Mouse (Mus musculus): ENCODE measurements around the gene Glrx5.

Gene Glrx5

DNA sequence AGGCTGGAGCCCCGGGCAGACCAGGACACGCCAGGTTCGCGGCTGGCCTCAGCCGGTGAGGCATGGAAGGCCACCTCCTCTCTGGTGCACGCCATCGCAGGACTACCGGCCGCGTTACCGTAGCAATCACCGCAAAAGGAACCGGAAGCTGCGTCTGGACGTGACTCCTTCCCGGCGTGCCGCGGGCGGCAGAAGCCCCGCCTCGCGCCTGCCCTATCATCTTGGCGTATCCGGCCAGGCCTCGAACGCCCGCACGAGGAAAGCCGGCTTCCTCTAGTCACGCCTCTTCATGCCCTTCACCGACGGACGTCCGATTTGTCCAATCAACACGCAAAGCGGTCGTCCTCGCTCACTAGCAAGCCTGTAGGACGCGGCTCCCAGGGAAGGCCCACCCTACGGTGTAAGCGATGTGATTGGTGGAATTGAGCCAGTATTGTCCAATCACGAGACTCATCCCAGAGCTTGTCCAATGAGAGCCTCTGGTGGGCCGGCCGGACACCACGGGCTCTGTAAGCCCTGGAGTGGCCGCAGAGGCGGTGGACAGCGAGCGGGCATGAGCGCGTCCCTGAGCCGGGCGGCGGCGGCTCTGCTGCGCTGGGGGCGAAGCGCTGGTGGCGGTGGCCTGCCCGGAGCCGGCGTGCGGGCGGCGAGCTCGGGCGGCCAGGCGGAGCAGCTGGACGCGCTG, at the start of gene Glrx5:
Gene Glrx5 (plus strand): TSS at position 542 of the 685 bp plus-strand sequence.
- DNase-seq, result peak; percentile 98

GRCm38 (mm10) chr12:104983476-104983875, 49.0 kb upstream of the Glrx5 start:
- DNase-seq, result no peak

DNA sequence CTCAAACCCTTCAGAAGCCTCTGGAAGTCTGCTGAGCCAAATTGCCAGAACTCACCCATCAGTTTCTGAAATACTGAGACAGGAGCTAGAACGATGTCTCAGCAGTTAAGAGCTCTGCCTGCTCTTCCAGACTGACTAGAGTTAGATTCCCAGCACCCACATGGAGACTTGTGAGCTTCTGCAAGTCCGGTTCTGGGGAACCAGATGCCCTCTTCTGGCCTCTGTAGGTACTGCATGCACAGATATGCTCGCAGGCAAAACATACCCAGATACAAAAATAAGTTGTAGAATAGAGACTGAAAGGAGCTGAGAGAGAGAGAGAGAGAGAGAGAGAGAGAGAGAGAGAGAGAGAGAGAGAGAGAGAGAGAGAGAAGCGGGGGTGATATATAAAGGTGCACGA, 47.4 kb upstream of the Glrx5 start:
- DNase-seq, result no peak

- no peak for DNase-seq
Observed at GRCm38 (mm10) chr12:104986001-104986400, 46.5 kb upstream of the Glrx5 start.

DNA sequence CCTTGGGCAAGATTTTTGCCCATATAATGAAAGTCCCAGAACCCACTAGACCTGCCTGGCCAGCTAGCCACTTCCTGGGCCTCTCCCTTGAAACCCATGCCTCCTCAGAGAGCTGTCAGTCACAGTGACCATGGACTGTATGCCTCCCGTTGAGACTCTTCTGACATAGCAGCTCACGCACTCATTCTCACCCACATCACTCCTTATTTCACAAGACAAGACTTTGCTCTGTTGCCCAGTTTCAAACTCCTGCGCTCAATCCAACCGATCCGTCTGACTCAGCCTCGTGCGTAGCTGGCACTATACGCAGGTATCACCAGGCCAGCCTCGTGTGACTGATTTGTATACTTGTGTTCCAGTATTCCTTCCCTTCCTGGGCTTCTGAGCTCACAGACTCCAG, 45.7 kb upstream of the Glrx5 start:
- no peak for DNase-seq

DNA sequence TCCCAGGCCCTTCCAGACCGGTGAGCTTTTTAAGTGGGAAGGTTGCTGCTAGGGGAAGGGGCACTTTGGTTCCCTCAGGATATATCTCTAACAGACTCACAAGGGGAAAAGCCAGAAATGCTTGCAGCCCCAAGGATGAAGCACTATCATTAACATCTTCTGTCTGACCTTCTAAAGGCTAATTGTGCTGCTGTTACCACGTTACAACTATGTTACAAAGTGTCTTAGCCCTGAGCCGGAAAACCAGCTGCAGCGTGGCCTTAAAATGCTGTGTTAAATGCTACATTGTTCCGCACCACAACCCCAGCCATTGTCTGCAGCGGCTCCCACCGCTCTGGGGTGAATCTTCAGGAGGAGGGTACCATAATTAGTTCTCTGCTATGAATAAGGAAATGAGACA, 44.6 kb upstream of the Glrx5 start:
- no peak for DNase-seq

- DNase-seq, result no peak
Observed at GRCm38 (mm10) chr12:104990741-104991454, 41.6 kb upstream of the Glrx5 start.

DNA sequence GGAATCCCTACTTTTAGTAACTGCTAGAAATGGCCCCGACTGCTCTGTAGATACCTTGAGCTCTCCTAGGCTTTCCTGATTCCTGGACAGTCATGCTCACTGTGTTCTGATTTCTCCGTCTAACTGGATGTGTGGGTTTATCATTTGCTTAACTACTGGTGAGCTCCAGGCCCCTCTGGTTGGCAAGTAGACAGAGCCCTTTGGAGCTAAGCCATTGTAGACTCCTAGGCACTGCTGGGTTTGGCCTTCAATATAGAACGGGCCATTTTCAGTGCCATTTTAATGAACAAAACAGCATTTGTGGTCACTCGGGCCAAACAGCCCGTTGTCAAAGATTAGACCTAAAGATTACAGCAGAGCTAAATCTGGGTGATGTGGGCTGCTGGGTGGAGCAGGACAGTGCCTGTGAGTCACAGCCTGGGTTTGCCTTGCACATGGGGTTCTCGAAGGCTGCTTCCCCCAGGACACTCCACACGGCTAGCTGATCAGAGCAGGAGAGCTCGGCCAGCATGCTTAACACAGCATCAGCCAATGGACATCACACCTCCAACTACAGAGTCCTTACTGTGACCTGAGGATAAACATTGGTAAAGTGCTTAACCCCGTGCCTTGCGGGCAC, 40.3 kb upstream of the Glrx5 start:
- no peak for DNase-seq

- DNase-seq, result no peak
Observed at GRCm38 (mm10) chr12:104992838-104993237, 39.6 kb upstream of the Glrx5 start.

GRCm38 (mm10) chr12:104995259-104995876, 37.1 kb upstream of the Glrx5 start:
- DNase-seq, result no peak

- DNase-seq, result no peak
Observed at GRCm38 (mm10) chr12:104996012-104996728, 36.3 kb upstream of the Glrx5 start.

- no peak for DNase-seq
Observed at GRCm38 (mm10) chr12:104997159-104997558, 35.3 kb upstream of the Glrx5 start.

DNA sequence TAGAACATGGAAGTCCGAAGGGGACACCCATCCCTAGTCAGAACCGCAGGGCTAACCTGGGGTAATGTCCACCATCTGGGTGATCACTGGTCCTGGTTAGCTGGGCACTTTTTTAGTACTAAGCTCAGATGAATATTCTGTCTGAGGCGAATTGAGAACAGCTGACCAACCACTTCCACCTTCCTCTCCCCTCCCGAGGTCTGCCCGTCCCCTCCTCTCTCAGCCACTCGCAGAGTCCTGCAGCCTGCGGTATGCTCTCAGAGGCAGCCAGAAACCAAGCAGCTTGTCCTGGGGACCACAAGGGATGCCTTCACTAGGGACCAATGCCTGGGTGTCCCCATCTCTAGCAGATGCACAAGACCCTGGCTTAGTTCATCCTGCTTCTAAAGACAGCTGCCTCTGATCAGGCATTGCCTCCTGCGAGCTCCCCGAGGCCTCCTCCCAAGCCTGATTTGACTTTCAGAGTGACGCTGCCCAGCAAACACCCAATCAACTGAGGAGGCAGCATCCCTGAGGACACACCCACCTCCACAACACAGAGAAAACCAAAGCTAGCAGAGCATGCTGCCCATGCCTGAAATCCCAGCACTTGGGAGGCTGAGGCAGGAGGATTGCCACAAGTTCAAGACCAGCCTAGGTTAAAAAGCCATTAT, 34.7 kb upstream of the Glrx5 start:
- DNase-seq, result no peak

DNA sequence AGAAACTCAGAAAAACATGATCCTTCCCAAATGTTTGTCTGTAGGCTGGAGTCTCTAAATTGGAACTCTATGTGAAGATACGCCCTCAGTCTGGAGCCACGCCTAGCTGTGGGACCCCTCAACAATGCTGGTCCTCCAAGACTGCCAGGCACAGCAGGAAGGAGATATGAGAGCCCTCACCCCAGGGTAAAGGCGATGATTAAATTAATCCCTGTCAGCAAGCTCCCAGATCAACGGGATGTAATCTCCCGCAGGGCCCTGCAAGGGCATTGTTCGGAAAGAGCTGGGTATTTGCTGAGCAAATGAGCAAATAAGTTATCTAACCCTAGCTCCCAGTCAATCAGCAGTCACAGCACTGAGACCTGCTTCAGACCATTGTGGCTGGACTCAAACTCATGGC, 33.9 kb upstream of the Glrx5 start:
- no peak for DNase-seq

DNA sequence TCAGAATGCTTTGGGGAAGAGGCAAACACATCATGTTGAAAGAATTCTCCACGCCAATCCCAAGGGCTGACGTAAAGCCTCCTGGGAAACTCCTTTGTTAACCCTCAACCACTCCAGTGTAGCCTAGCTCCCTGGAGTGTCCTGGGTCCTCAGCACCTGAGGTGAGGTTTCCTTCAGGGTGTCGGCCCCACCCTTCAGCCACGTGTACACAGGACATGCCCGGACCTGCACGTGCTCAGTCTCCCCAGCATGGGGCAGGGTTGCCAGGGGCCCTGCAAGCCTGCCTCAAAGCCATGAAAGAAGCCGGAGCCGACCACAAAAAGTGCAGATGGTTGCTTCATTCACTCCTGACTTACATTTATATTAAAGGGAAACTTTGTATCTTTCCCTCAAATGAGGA, 33.3 kb upstream of the Glrx5 start:
- DNase-seq, result no peak

DNA sequence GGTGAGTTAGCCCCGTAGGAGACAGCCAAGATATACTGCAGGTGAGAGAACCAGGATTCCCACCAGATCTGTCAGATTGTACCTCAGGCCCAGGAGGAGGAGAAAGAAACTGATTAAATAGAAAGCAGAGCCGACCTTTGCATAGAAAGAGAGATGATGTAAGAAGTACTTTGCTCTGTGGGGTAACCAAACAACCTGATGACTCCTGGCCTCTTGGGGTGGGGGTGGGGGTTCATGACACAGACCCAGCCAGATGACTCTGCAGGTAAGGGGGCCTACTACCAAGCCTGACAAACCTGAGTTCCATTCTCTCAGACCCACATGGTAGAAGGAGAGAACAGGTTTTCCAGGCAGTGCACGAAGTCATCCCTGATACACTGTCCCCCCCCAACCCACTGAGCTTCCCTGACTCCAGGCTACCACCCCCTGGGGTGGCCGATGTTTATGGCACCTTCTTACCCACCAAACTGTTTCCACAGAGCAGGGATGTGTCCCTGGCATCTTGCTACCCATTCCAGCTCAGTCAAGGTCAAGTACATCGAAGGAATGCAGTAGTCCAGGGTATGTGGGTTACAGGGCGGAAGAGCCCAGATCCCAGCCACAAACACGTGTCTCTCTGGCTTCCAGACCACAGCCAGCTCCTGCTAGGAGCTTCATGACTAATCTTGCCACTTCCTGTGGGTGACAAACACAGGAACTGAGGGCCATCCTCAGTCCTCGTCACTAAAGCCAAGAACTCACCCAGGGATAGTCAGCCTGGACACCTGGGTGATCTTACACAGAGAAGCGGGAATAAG, 31.8 kb upstream of the Glrx5 start:
- no peak for DNase-seq

GRCm38 (mm10) chr12:105001317-105001716, 31.2 kb upstream of the Glrx5 start:
- DNase-seq, result no peak

DNA sequence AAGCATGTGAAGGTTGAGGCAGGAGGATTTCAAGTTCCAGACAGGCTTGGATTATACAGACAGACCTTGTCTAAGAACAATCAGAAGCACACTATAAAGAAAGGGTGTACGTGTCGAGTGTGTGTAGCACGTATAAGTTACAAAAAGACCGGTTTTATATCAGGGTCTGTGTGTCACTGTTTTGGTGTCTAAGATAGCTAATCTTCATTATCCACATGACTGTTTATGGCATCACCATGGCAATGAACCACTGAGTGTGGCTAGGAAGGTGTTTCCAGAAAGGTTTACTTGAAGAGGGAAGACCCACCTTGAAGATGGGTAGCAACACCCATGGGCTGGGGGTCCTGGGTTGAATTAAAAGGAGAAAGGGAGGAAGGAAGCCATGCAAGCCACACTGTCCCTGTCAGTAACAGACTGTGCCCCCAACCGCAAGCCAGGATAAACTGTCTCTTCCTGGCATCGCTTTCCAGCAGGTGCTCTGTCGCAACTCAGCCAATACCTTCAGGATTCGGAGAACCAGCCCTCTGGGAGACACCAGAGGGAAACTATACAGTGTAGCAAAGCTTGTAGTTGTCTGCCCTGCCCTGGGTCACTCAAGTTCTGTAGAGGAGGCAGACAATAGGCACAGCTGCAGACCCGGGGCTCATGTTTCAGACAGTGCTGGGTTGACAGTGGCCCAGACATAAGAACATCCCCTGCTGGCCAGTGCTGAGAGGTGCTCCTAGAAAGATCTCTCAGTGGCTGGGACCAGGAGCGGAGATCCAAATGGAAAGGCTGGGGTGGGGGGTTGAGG, 30.0 kb upstream of the Glrx5 start:
- no peak for DNase-seq

GRCm38 (mm10) chr12:105003158-105003557, 29.3 kb upstream of the Glrx5 start:
- no peak for DNase-seq

DNA sequence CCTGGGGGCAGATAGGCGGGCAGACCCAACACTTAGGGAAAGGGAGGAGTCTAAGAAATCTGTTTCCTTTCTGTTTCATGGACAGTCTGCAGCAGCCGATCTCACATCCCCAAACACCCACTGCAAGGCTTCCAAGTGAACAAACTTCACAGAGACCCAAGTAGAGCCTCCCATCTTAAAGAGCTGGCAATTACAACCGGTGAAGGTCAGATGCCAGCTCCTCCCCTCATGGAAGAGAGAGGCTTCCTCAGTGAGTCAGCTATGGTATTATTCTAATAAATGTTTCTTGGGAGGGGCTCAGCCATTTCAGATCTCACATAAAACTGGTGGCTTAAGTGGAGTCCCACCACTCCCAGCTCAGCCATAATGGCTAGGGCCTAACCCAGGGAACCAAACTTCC, 28.8 kb upstream of the Glrx5 start:
- DNase-seq, result no peak
